Mouse (Mus musculus) neural tube, embryonic 11.5 days (tissue): Measurements from ENCODE around the gene Spast. TPM values are rescaled to one million over a fixed set of nuclear protein-coding genes. Genes with fewer than 3 reads are reported as not detected.

Experiments
- ATAC-seq: fragments of 200-750 bp; cut with Nextera tagmentation; 2 replicates; pipeline ENCODE4 v1.8.0; 2017; ENCODE audit warnings: moderate number of reproducible peaks, mild to moderate bottlenecking, moderate TSS enrichment, moderate library complexity; ENCODE audit not compliant: insufficient read depth, low FRiP score, low TSS enrichment
- DNase-seq: peaks from one replicate; pipeline ENCODE4 v3.0.0-alpha.2; 2015; ENCODE audit warnings: low spot score
- H3K27ac ChIP-seq: fragments of 300-500 bp; sonication (generic); 2 replicates; pipeline ENCODE4 v1.5.1; 2014; ENCODE audit warnings: low read depth, mild to moderate bottlenecking, low read length
- H3K27me3 ChIP-seq: fragments of 300-500 bp; sonication (generic); 2 replicates; pipeline ENCODE4 v1.6.1; 2014; ENCODE audit warnings: mild to moderate bottlenecking, low read length, mixed read lengths; ENCODE audit not compliant: control insufficient read depth, insufficient read depth
- H3K36me3 ChIP-seq: fragments of 300-500 bp; sonication (generic); 2 replicates; pipeline ENCODE4 v1.6.1; 2014; ENCODE audit warnings: mild to moderate bottlenecking, low read length, moderate library complexity, mixed read lengths; ENCODE audit not compliant: control insufficient read depth, insufficient read depth
- H3K4me1 ChIP-seq: fragments of 300-500 bp; sonication (generic); 2 replicates; pipeline ENCODE4 v1.6.1; 2014; ENCODE audit warnings: low read length, mixed read lengths; ENCODE audit not compliant: control insufficient read depth, insufficient read depth
- H3K4me2 ChIP-seq: fragments of 300-500 bp; sonication (generic); 2 replicates; pipeline ENCODE4 v1.6.1; 2014; ENCODE audit warnings: low read depth, mild to moderate bottlenecking, moderate library complexity
- H3K4me3 ChIP-seq: fragments of 300-500 bp; sonication (generic); 2 replicates; pipeline ENCODE4 v1.5.1; 2014; ENCODE audit warnings: low read depth, low read length
- H3K9ac ChIP-seq: fragments of 300-500 bp; sonication (generic); 2 replicates; pipeline ENCODE4 v1.6.1; 2014; ENCODE audit warnings: mild to moderate bottlenecking, low read length
- H3K9me3 ChIP-seq: fragments of 300-500 bp; sonication (generic); 2 replicates; pipeline ENCODE4 v1.6.1; 2016; ENCODE audit warnings: low read length; ENCODE audit not compliant: control insufficient read depth
- whole genome bisulfite sequencing: fragments of 180-500 bp; shearing (Covaris S2); extraction: QIAGEN DNeasy Blood & Tissue Kit; methylation state at CpG from one replicate; pipeline ENCODE4 v1.1.7; 2014; 5-methylcytosine and 5-hydroxymethylcytosine counted together
- polyA plus RNA-seq: library from polyadenylated mRNA; unstranded; fragments of >200 nt; fragmentation: Nextera tagmentation; extraction: Ambion mirVana; gene quantifications from 2 replicates; pipeline ENCODE4 v1.2.1, GENCODE M21; 2014

Gene Spast
- polyA plus RNA-seq, 1 experiment from 2014 or later = 49.3 TPM

GRCm38 (mm10) chr17:74430074-74430473 is 91.3 kb downstream of the Spast start:
- H3K9me3 ChIP-seq = no peaks in the 10 kb centered on the region
- H3K36me3 ChIP-seq = no peaks in the 10 kb centered on the region
- no peaks in the 10 kb centered on the region for H3K4me1 ChIP-seq
- H3K4me2 ChIP-seq = no peak overlapping the region
- ATAC-seq (no peak), DNase-seq (no peak)
- 89% methylated on average over 8 of the region's 8 CpGs for WGBS
- no peak overlapping the region for H3K27ac ChIP-seq
- H3K4me3 ChIP-seq = no peak overlapping the region
- H3K27me3 ChIP-seq = no peaks in the 10 kb centered on the region
- no peak overlapping the region for H3K9ac ChIP-seq

DNA sequence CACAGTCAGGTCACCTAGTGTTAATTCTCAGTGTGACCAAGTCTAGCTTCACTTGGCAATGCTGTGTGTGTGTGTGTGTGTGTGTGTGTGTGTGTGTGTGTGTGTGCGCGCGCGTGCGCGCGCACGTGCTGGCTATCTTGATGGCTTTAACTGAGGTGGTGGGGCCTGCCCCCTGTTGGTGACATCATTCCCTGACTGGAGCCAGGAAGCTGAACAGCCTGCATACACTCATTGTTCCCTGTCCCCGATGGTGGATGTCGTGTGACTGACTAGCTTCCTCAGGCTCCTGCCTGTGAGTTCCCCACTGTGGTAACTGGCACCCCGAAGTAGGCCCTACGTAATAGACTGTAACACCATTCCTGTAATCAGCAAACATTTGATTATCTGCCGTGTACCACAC is 92.7 kb downstream of the Spast start:
- H3K4me3 ChIP-seq = no peak overlapping the region
- H3K4me2 ChIP-seq = no peak overlapping the region
- DNase-seq (peak; percentile 15), ATAC-seq (no peak)
- no peaks in the 10 kb centered on the region for H3K27me3 ChIP-seq
- WGBS = 68% methylated on average over 13 of the region's 13 CpGs
- H3K4me1 ChIP-seq = no peaks in the 10 kb centered on the region
- H3K27ac ChIP-seq = no peak overlapping the region
- H3K9me3 ChIP-seq = no peaks in the 10 kb centered on the region
- no peaks in the 10 kb centered on the region for H3K36me3 ChIP-seq
- H3K9ac ChIP-seq = no peak overlapping the region

GRCm38 (mm10) chr17:74432631-74433030 is 93.8 kb downstream of the Spast start:
- Histone ChIP-seq H3K9me3 (no peaks in the 10 kb centered on the region), H3K4me3 (no peak overlapping the region), H3K27me3 (no peaks in the 10 kb centered on the region), H3K4me2 (no peak overlapping the region), H3K4me1 (no peaks in the 10 kb centered on the region), H3K27ac (no peak overlapping the region), H3K36me3 (no peaks in the 10 kb centered on the region), H3K9ac (no peak overlapping the region)
- ATAC-seq (no peak), DNase-seq (no peak)
- WGBS = 88% methylated on average over 5 of the region's 5 CpGs

- DNase-seq (no peak), ATAC-seq (no peak)
- WGBS = 81% methylated on average over 9 of the region's 9 CpGs
- no peaks in the 10 kb centered on the region for H3K4me1 ChIP-seq
- H3K36me3 ChIP-seq = no peaks in the 10 kb centered on the region
- no peak overlapping the region for H3K9ac ChIP-seq
- no peak overlapping the region for H3K4me2 ChIP-seq
- H3K9me3 ChIP-seq = no peaks in the 10 kb centered on the region
- H3K4me3 ChIP-seq = no peak overlapping the region
- no peaks in the 10 kb centered on the region for H3K27me3 ChIP-seq
- no peak overlapping the region for H3K27ac ChIP-seq
Observed at GRCm38 (mm10) chr17:74437762-74438161, 99.0 kb downstream of the Spast start.

DNA sequence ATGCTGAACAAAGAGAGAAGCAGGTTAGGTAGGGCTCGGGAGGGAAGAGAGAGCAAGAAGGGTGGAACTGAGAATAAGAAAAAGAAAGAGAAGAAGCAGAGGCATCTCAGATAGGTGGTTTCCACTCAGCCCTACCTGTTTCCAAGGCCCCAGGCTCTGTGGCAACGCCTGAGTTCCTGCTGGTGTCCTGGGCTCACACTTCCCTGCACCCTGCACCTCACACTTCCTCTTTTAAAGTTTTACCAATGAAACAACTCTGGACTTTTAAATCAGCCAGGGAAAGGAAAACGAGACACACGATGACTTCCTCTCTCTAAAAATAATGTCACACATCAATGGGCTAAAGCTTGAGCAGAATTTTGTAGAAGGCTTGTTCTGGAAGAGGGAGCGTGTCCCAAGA is 101.7 kb downstream of the Spast start:
- 82% methylated on average over 5 of the region's 5 CpGs for WGBS
- H3K9ac ChIP-seq = no peak overlapping the region
- DNase-seq (no peak), ATAC-seq (no peak)
- no peaks in the 10 kb centered on the region for H3K36me3 ChIP-seq
- no peaks in the 10 kb centered on the region for H3K27me3 ChIP-seq
- H3K4me3 ChIP-seq = no peak overlapping the region
- H3K4me1 ChIP-seq = no peaks in the 10 kb centered on the region
- H3K9me3 ChIP-seq = no peaks in the 10 kb centered on the region
- no peak overlapping the region for H3K4me2 ChIP-seq
- no peak overlapping the region for H3K27ac ChIP-seq

Other genes starting within 250 kb of the Spast start
- 86.4 and 89.3 TPM in 2 replicates for gene Memo1, start 43.5 kb upstream of the Spast start, polyA plus RNA-seq
- 227 and 231 TPM in 2 replicates for gene Dpy30, start 15.0 kb upstream of the Spast start, polyA plus RNA-seq
- 31.6 and 33.1 TPM in 2 replicates for gene Slc30a6, start 56.6 kb downstream of the Spast start, polyA plus RNA-seq
- 0.12 and 0.23 TPM in 2 replicates for gene Nlrc4, start 120.2 kb downstream of the Spast start, polyA plus RNA-seq
- gene Yipf4, start 150.5 kb downstream of the Spast start, polyA plus RNA-seq = 48.3 and 53.3 TPM in 2 replicates
- gene Birc6, start 189.3 kb downstream of the Spast start, polyA plus RNA-seq = 79.5 and 87.3 TPM in 2 replicates